Comparison of ENCODE assay signal across 8 mouse cellular contexts in the genomic region with DNA sequence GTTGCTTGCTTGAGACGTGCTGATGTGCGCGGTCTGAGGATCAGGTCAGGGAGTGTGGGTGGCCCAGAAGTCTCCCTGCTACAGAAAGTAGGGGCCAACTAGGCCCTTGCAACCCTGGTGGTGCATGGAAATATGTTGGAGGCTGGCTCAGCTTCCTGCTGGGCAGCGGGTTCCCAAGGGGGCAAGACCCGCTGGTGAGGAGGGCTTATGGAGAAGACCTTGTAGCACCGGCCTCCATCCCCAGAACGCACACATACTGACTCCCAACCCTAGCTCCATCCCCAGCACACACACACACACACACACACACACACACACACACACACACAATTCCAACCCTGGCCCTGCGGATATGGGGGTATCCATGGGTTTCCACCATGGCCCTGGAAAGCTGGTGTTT. TPM values are rescaled to one million over a fixed set of nuclear protein-coding genes. Genes with fewer than 3 reads are reported as not detected.
DNase-seq lines count a peak whose midpoint lies in the region; ATAC-seq and TF ChIP-seq lines count a peak whose summit lies in the region.

No protein-coding gene starts in this region.

- H3K4me2 ChIP-seq in intestine, embryonic 16.5 days (ENCODE audit: low read depth, low read length), result peak overlapping the region; percentile 100

- no peak for ATAC-seq in intestine, embryonic 16.5 days
- no peak for ATAC-seq in erythroblast, adult 5-6 weeks (replicated peaks; ENCODE audit: low FRiP score, poor library complexity, severe bottlenecking)

- peak; percentile 40 to 55 for DNase-seq in adrenal gland, adult (ENCODE audit: inconsistent age in 2 of 2, low spot score in 1 of 2)
- DNase-seq in adrenal gland, postnatal 36 days, result no peak
- peak; percentile 69 for DNase-seq in 3134 (ENCODE audit: extremely low read depth, insufficient read length, low spot score)
- DNase-seq in forebrain, embryonic 10.5 days (ENCODE audit: extremely low spot score, low spot score), result peak; percentile 57
- no peak for DNase-seq in urinary bladder, postnatal 10 days (ENCODE audit: low spot score)

- no peak for TF ChIP-seq CTCF in olfactory bulb, adult 2 months (IDR thresholded peaks at IDR 0.05; ENCODE audit: insufficient read depth, low read depth, low read length)

- peak overlapping the region; percentile 39; the same call in 1 of the 2 replicates for H3K9ac ChIP-seq in intestine, embryonic 16.5 days (ENCODE audit: low read depth, low read length)

- H3K27me3 ChIP-seq in forebrain, embryonic 10.5 days (ENCODE audit: poor library complexity, severe bottlenecking), result peaks cover 51% of the 10 kb centered on the region
- no peaks in the 10 kb centered on the region for H3K27me3 ChIP-seq in intestine, embryonic 16.5 days (replicated peaks; ENCODE audit: control insufficient read depth, insufficient read depth, low read length)

- 3% methylated on average over 7 of the region's 8 CpGs for WGBS in forebrain, embryonic 10.5 days
- WGBS in intestine, embryonic 16.5 days, result 17% methylated on average over 8 of the region's 8 CpGs
- 20% methylated on average over 8 of the region's 8 CpGs for WGBS in olfactory bulb, adult 2 months

- H3K4me3 ChIP-seq in forebrain, embryonic 10.5 days, result peak overlapping the region; percentile 92
- H3K4me3 ChIP-seq in intestine, embryonic 16.5 days (ENCODE audit: low read length), result peak overlapping the region; percentile 88; the same call in 1 of the 2 replicates
- H3K4me3 ChIP-seq in olfactory bulb, adult 2 months (ENCODE audit: insufficient read depth, low read depth, low read length), result 0 out of 2 replicates have a peak overlapping the region, but pooled peaks have one; percentile 5

- H3K9me3 ChIP-seq in forebrain, embryonic 10.5 days, result no peaks in the 10 kb centered on the region
- H3K9me3 ChIP-seq in intestine, embryonic 16.5 days (ENCODE audit: control insufficient read depth, low read length), result no peaks in the 10 kb centered on the region

- H3K27ac ChIP-seq in forebrain, embryonic 10.5 days, result peak overlapping the region; percentile 98
- H3K27ac ChIP-seq in intestine, embryonic 16.5 days (ENCODE audit: low read length), result peak overlapping the region; percentile 88
- no peak overlapping the region for H3K27ac ChIP-seq in olfactory bulb, adult 2 months (ENCODE audit: insufficient read depth, low read depth, low read length)

- no peak for TF ChIP-seq POLR2A in olfactory bulb, adult 2 months (IDR thresholded peaks at IDR 0.05; ENCODE audit: insufficient read depth, low read depth, low read length)

- H3K4me1 ChIP-seq in forebrain, embryonic 10.5 days, result peaks cover 73% of the 10 kb centered on the region
- H3K4me1 ChIP-seq in intestine, embryonic 16.5 days (ENCODE audit: control insufficient read depth, insufficient read depth, low read length), result peaks cover 16% of the 10 kb centered on the region
- peaks cover 23% of the 10 kb centered on the region for H3K4me1 ChIP-seq in olfactory bulb, adult 2 months (ENCODE audit: control insufficient read depth, insufficient read depth, low read length)

- no peaks in the 10 kb centered on the region; the same call in 1 of the 2 replicates for H3K36me3 ChIP-seq in forebrain, embryonic 10.5 days (replicated peaks)
- H3K36me3 ChIP-seq in intestine, embryonic 16.5 days (ENCODE audit: control insufficient read depth, insufficient read depth, low read length), result no peaks in the 10 kb centered on the region

RNA-seq across cellular contexts. Expression of a gene that starts 3.0 kb away (rescaled TPM):
- 1 to 10 TPM; 3.3 to 4.5 TPM for total RNA-seq in adrenal gland, postnatal 36 days (2021)
- 1.6 and 2.0 TPM in 2 replicates for polyA plus RNA-seq in forebrain, embryonic 10.5 days (2016; fragmentation: Nextera tagmentation; extraction: Ambion mirVana)
- 0.61 and 0.75 TPM in 2 replicates for polyA plus RNA-seq in intestine, embryonic 16.5 days (2015; fragmentation: Nextera tagmentation; extraction: Ambion mirVana)
- not detected in 2 replicates for polyA plus RNA-seq in olfactory bulb, adult 2 months (2012; ENCODE audit: insufficient read depth, insufficient read length, low replicate concordance, missing spikeins)
- total RNA-seq in erythroblast, adult 5-6 weeks (2015; ENCODE audit: low replicate concordance), result not detected in 2 replicates
- total RNA-seq in erythroblast, adult 5-6 weeks (2017; ENCODE audit: low replicate concordance), result not detected in 2 replicates

RNA-seq across cellular contexts. Expression of a gene that starts 55.2 kb away (rescaled TPM):
- 100 to 1,000 TPM; 123 to 143 TPM for total RNA-seq in adrenal gland, postnatal 36 days (2021)
- polyA plus RNA-seq in forebrain, embryonic 10.5 days (2016; fragmentation: Nextera tagmentation; extraction: Ambion mirVana), result 149 and 165 TPM in 2 replicates
- 120 and 132 TPM in 2 replicates for polyA plus RNA-seq in intestine, embryonic 16.5 days (2015; fragmentation: Nextera tagmentation; extraction: Ambion mirVana)
- not detected in 2 replicates for polyA plus RNA-seq in olfactory bulb, adult 2 months (2012; ENCODE audit: insufficient read depth, insufficient read length, low replicate concordance, missing spikeins)
- 121 and 149 TPM in 2 replicates for total RNA-seq in erythroblast, adult 5-6 weeks (2015; ENCODE audit: low replicate concordance)
- 118 and 183 TPM in 2 replicates for total RNA-seq in erythroblast, adult 5-6 weeks (2017; ENCODE audit: low replicate concordance)

RNA-seq across cellular contexts. Expression of a gene that starts 55.4 kb away (rescaled TPM):
- total RNA-seq in adrenal gland, postnatal 36 days (2021), result 100 to 1,000 TPM; 124 to 168 TPM
- 23.2 and 23.6 TPM in 2 replicates for polyA plus RNA-seq in forebrain, embryonic 10.5 days (2016; fragmentation: Nextera tagmentation; extraction: Ambion mirVana)
- 25.9 and 29.4 TPM in 2 replicates for polyA plus RNA-seq in intestine, embryonic 16.5 days (2015; fragmentation: Nextera tagmentation; extraction: Ambion mirVana)
- polyA plus RNA-seq in olfactory bulb, adult 2 months (2012; ENCODE audit: insufficient read depth, insufficient read length, low replicate concordance, missing spikeins), result not detected in 2 replicates
- 42.0 and 69.4 TPM in 2 replicates for total RNA-seq in erythroblast, adult 5-6 weeks (2015; ENCODE audit: low replicate concordance)
- total RNA-seq in erythroblast, adult 5-6 weeks (2017; ENCODE audit: low replicate concordance), result 51.8 and 55.1 TPM in 2 replicates

Comparison
In these comparisons a context has a peak if more than half of its experiments do, and no peak if none do; other contexts are left out.
1. DNase-seq: peak in adrenal gland, adult (2 of 2), 3134 (single experiment) and forebrain, embryonic 10.5 days (single experiment); none in adrenal gland, postnatal 36 days (0 of 2) and urinary bladder, postnatal 10 days (single experiment).
2. H3K4me3 ChIP-seq: peak in every context shown above with its lines; median percentile 92 in forebrain, embryonic 10.5 days; 88 in intestine, embryonic 16.5 days; 5 in olfactory bulb, adult 2 months.
3. RNA of a gene that starts 55.4 kb away (polyA plus RNA-seq): 25.9 to 29.4 TPM in intestine, embryonic 16.5 days and 23.2 to 23.6 TPM in forebrain, embryonic 10.5 days; not detected in olfactory bulb, adult 2 months; every median in the first group is over 10 times any median in the second.